Mouse (Mus musculus) spleen, embryonic (tissue): ENCODE data around the gene Itgb8.

ENCODE experiments used
- CTCF ChIA-PET: fragments of 350-600 bp; sonication (Branson Sonifier 250); formaldehyde crosslinking; loops from one replicate; lab custom pipeline; 2022; lab: Charles Lee

Itgb8 gene

DNA sequence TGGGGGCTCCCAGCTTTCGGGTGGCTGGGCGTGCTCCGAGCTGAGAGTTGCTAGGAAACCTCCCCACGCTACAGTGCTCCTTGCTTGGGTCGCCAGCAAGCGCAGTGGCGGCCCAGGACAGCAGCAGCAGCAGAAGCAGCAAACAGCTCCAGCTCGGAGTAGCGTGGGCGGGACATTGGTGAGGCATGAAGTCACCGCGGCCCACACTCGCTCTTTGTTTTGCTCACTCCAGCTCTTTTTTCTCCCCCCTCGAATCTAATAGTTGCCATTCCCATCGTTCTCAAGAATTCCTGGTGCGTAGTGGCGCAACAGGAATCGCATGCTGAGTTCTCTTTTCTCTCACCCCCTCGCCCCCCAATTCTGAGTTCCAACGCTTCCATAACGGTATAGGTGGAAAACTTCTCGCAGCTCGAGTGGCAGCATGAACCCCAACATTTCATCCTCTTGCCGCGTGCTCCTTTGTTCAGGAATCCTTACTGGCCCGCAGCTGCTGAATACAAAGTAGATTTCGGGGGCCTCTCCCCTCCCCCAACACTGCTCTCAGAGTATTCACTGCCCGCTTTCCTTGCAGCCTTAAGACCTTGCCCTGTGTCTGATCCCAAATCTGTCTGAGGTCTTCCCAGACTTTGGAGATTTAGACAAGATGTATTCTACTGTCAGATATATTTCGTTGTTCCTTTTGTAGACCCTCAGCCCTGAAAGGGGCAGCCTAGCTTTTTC lies at the start of gene Itgb8:
Itgb8 (minus strand) TSS at position 107 of the 720 bp plus-strand sequence.
- CTCF ChIA-PET, result no interaction called here

DNA sequence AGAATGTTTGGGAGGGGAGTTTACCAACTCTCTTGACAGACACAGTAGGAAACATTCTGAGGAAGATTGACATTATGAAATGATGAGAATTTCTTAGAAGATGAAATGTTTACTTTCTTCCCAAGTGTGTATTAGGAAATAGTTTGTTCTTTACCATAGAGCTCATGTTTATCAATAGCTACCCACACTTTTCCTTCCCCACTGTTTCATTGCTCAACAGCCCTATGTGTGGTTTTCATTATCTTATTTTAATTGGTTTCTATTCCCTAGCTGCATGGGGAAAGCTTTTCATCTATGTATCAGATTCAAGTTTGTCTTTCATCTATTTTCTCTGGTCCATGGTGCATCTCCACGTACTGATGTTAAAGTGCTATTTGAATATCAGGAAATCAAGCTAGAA lies 37.7 kb upstream of the Itgb8 start:
- CTCF ChIA-PET, result no interaction called here

DNA sequence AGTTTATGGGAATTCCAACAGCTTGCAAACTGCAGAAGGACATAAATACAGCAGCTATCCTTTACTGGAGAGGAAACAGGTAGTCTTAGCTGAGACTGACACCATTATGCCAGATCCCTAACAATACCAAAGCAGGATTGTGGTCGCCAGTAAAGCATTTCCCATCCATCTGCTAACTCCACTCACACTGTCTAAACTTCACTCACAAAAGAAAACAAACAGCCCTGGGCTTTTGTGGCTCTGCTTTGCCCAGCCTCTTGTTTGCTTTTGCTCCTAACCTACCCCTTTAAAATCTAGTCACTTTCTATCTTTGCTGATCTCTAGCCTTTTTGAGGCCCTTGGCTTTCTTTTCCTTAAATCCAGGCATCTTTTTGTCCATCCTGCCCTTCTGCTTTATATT lies 35.0 kb upstream of the Itgb8 start:
- CTCF ChIA-PET, result no interaction called here

DNA sequence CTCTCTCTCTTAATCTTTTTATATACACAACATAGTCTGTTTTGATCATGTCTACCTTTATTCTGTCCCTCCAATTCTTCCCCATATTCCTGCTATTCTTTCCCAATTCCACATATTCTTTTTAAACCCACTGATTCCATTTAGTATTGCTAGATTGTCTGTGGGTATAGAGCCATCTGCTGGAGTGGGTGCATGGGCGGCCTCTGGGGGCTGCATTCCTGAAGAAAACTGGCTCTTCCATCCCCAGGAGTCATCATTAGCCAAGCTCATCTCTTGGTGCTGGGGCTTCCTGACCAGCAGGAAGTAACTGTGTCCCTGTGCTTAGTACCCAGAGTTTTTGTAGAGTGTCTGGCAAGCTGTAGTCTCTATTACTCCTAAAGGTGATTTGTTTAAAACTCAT lies 33.4 kb upstream of the Itgb8 start:
- CTCF ChIA-PET, result no interaction called here

DNA sequence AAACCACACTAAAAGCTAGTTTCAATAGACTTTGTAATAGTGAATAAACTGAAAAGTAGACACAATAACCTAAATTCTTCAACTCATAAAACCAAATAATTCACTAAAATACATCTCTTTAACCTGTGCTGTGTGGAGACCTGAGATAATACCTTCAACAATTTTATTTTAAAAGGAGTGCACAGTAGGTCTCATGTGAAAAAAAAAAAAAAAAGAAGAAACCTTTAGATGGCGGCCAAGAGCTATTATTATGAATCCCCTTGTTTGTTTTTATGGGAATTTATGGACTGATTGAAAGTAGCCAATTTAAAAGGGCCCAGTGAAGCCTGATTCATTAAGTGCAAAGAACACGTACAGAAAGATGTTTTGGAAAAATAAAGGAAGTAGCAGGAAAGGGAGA lies 31.4 kb upstream of the Itgb8 start:
- CTCF ChIA-PET, result no interaction called here

DNA sequence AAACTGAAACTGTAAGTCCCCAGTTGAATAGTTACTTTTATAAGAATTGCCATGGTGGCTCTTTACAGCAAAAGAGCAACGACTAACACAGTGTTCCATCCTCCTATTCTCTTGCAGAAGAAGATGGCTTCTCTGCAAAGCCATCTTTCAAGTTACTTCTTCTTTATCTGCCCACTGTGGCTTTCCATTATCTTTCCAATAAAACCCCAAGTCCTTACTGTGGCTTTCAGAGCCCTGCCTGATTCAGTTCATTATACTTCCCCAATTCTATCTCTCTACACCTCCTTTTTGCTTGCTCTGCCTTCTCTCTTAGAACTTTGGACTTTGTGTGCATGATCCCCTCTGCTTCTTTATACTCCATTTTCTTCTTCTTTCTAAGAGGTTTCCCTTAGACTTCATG lies 30.1 kb upstream of the Itgb8 start:
- CTCF ChIA-PET, result no interaction called here

GRCm38 (mm10) chr12:119264506-119264905 lies 25.9 kb upstream of the Itgb8 start:
- CTCF ChIA-PET, result no interaction called here

DNA sequence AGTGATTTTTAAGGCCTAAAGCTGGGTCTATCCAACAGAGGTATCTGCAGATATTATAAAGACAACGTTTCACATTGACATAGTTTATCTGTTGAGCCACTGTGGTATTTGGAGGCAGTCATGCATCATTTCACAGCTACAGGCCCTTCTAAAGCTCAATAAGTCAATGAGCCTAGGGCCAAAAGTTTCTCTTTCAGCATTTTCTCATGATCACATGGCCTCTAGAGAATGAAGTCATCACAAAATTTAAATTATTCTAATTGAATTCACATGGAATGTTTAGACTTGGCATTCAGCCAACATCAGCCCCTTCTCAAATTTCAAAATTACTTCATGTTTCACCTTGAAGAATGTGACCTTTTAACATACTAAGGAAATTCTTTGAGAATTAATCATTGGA lies 10.0 kb upstream of the Itgb8 start:
- CTCF ChIA-PET, result no interaction called here

DNA sequence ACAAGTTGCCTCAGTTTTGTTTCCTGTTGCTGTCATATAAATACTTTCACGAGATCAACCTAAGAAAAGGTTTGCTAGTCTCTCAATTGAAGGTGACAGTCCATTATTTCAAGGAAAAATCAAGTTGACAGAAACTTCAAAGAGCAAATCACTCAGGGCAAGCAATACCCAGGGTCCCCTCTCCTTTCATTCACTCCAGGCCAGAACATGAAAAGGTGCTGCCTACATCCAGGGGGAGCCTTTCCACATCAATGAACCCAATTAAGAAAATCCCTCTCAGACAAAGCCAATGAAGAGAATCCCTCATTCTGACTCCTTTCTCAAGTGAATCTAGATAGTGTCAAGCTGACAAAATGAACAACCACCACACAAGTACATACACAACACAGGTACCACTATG lies 2.5 kb upstream of the Itgb8 start:
- CTCF ChIA-PET, result no interaction called here

- CTCF ChIA-PET, result no interaction called here
Measured at GRCm38 (mm10) chr12:119237921-119238695, 494 bp downstream of the Itgb8 start.

DNA sequence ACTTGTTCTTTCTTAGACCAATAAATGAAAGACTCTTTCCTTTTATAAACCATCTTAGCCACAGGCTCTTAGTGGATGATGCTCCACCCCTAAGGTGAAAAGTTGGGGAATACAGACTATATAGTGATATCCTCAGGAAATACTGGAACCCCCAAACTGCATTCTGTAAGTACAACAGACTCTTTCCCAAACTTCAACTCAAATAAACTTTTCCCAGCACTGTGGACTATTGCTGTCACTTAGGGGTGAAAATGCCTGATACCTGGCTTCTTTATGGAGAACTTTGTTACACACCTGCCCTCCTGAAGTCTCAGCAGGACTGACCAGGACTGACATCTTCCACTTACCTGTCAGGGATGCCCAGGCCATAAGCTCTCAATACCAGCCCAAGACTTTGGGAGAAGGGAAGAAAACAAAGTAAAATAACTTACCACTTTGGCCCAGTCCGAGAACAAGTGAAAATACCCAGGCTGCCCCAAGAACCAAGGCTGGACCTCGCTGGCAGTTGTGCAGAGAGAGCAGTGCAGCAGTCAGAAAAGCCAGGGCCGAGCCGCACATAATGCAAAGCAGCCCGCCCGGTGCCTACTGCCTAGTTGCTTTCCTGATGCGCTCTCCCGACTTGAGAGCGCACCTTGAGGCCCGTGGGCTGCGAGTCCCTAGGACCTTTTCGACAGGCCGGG lies 1.2 kb downstream of the Itgb8 start:
- CTCF ChIA-PET, result no interaction called here

GRCm38 (mm10) chr12:119231831-119232230 lies 6.8 kb downstream of the Itgb8 start:
- CTCF ChIA-PET, result no interaction called here

GRCm38 (mm10) chr12:119230444-119230843 lies 8.2 kb downstream of the Itgb8 start:
- CTCF ChIA-PET, result no interaction called here

DNA sequence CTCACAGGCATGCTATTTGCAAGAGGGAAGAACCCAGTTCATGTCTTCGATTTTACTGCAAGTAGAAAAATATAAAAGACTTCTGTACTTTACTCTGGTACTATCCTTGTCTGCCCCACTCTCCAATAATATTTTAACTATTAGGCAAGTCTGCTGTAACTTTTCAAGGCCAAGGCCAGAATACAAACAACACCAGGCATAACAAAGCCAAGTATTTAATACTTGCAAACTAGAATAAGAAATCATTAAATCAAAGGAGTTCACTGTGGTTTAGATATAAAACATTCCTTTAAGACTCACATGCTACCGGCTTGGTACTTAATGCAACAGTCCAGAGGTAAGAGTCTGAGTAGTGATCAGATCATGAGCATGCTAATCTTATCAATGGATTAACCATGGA lies 9.0 kb downstream of the Itgb8 start:
- CTCF ChIA-PET, result no interaction called here

GRCm38 (mm10) chr12:119227898-119228297 lies 10.7 kb downstream of the Itgb8 start:
- CTCF ChIA-PET, result interaction anchor here (0.6 kb wide), 1 partner anchor 25 kb away, joined by 3 read pairs; no protein-coding TSS in a partner anchor

GRCm38 (mm10) chr12:119224699-119225098 lies 13.9 kb downstream of the Itgb8 start:
- CTCF ChIA-PET, result no interaction called here

DNA sequence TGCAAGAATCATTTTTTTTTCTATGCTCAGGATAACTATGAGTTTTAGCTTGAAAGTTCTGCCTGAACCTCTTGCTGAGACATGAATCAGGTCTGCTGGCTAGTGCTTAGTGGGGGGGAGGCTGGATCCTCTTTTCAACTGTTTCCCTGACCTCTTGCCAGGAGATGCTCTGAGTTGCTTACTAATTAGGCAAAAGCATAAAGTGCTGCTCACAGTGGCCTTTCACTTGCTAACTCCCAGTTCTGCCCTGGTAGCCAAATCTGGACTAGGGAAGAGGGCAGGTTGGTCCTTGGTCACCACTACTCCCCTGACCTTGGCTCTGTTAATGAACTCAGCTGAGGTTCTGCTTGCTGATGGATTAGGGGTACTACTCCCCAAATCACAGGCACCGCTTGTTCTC lies 19.2 kb downstream of the Itgb8 start:
- CTCF ChIA-PET, result no interaction called here

- CTCF ChIA-PET, result no interaction called here
Measured at GRCm38 (mm10) chr12:119217700-119218265, 20.8 kb downstream of the Itgb8 start.

- CTCF ChIA-PET, result no interaction called here
Measured at GRCm38 (mm10) chr12:119215225-119215624, 23.4 kb downstream of the Itgb8 start.

DNA sequence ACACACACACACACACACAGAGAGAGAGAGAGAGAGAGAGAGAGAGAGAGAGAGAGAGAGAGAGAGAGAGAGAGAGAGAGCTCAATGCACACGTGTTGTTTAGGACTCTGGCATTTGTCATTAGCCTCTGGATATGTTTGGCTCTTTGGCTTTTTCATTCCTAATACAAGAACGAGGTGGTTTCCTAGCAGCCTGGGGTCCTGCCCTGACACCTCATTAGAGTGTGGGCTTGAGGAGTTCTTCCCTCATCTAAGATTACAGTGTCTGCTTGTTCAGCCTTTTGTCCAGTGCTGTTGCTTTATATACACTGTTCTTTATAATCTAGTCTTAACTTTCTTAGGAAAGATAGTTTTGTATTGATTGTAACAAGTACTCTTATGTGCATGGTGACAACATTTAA lies 27.1 kb downstream of the Itgb8 start:
- CTCF ChIA-PET, result no interaction called here

DNA sequence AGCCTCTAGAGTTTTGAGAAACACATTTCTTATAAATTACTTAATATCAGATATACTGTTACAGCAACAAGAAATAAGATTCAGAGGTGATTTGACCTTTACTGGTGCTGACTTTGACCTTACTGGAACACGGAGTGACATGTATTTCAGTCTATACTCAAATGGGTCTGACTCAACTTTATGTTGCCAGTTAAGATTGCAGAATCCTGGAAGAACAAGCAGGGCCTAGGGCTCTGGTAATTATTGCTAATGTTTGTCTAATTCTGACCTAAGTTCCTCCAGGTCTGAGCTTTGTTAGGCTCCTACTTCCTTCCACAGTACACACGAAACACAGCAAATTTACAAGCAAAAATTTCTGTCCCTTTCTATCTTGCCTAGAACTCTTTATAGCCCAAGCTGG lies 28.0 kb downstream of the Itgb8 start:
- CTCF ChIA-PET, result no interaction called here

DNA sequence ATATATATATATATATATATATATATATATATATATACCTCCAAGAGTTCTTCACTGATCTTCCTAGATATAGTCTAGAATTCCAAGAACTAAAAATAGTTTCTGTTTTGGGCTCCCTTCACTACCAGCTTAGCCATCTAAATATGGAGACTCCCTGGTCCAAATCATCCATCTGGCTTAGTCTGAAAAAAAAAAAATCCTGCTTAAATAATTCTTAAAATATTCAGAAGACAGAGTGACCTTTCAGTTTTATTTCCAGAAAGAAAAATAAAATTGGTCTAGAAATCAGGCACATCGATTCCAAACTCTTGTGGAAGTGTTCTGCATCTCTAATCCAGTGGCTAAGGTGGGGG lies 28.6 kb downstream of the Itgb8 start:
- CTCF ChIA-PET, result no interaction called here
